Mouse (Mus musculus) myocyte (in vitro differentiated cells): ENCODE data around the gene Zfp800.
A peak's percentile ranks its signal among the peaks of the same experiment; 100 is the strongest.

Experiments
- E2F4 ChIP-seq: IDR thresholded peaks from one replicate; pipeline ENCODE4 v1.6.1; 2011; ENCODE audit warnings: mild to moderate bottlenecking, control low read depth, moderate library complexity; ENCODE audit not compliant: insufficient read depth
- MAX ChIP-seq: IDR thresholded peaks from one replicate; pipeline ENCODE4 v1.6.1; 2011; ENCODE audit warnings: low read depth, mild to moderate bottlenecking, control low read depth
- MYOD1 ChIP-seq, 3 experiments: IDR thresholded peaks; one replicate each; pipeline ENCODE4 v1.6.1; 2011; ENCODE audit warnings: control low read depth in 2 of 3, low read depth in 2 of 3, mild to moderate bottlenecking in 2 of 3, moderate library complexity in 1 of 3; ENCODE audit not compliant: insufficient read length in 2 of 3, control insufficient read depth in 1 of 3
- POLR2A ChIP-seq: IDR thresholded peaks from one replicate; pipeline ENCODE4 v1.6.1; 2011; ENCODE audit warnings: low read depth, mild to moderate bottlenecking, control low read depth, moderate library complexity; ENCODE audit not compliant: insufficient read length
- POLR2AphosphoS2 ChIP-seq: IDR thresholded peaks from one replicate; pipeline ENCODE4 v1.6.1; 2011; ENCODE audit warnings: low read depth, control low read depth; ENCODE audit not compliant: insufficient read length
- REST ChIP-seq: IDR thresholded peaks from one replicate; pipeline ENCODE4 v1.6.1; 2011; ENCODE audit warnings: mild to moderate bottlenecking, control low read depth, moderate library complexity; ENCODE audit not compliant: insufficient read depth, insufficient read length
- SRF ChIP-seq: IDR thresholded peaks from one replicate; pipeline ENCODE4 v1.6.1; 2011; ENCODE audit warnings: low read depth; ENCODE audit not compliant: control insufficient read depth, insufficient read length
- TCF12 ChIP-seq: IDR thresholded peaks from one replicate; pipeline ENCODE4 v1.6.1; 2011; ENCODE audit warnings: mild to moderate bottlenecking, control low read depth; ENCODE audit not compliant: poor library complexity, insufficient read depth, severe bottlenecking
- TCF3 ChIP-seq: IDR thresholded peaks from one replicate; pipeline ENCODE4 v1.6.1; 2011; ENCODE audit warnings: low read depth, control low read depth; ENCODE audit not compliant: insufficient read length
- USF1 ChIP-seq: IDR thresholded peaks from one replicate; pipeline ENCODE4 v1.6.1; 2011; ENCODE audit warnings: low read depth, mild to moderate bottlenecking, control low read depth, moderate library complexity

DNA sequence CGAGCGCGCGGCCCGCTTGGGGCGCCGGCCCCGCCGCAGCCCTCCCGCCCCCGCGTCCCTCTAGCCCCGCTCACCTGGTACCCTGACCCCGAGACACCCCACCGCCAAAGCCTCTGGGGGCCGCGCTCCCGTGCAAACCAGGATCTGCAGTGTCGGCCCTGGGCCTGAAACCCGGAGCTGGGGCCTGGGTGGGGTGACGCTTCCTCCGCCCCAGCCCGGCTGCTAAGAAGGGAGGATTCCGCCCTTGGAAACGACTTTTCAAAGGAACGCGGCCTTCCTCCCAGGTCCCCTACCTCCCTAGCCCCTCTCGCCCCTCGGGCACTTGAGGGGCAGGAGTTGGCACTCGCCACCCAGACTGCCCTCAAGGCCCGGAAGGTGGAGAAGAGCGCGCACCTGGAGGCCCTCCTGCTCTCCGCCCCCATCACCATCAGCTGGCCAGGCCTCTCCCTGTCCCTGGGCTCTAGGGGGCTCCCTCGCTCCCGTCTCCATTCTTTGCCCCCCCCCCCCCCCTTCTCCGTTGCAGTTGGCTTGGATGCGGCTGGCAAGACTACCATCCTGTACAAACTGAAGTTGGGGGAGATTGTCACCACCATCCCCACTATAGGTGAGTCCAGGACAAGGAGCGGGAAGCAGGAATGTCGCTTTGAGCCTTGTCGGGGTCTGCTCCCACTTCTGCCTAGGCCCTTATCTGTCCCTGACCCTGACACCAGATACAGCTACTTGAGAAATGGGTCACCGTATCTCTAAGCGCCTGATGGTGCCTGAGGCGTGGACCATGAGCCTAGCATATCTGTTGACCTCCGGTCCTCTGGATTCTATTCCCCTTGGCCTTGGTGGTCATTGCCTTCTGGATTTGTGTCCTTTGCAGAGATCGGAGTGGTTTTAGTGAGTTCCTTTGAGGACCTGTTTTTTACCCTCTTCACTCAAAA lies 26.2 kb upstream of the Zfp800 start:
- no peak for TF ChIP-seq USF1
- TF ChIP-seq E2F4: no peak
- no peak for TF ChIP-seq MAX
- TF ChIP-seq REST: no peak
- peak; percentile 18 for TF ChIP-seq POLR2A
- no peak for TF ChIP-seq TCF3
- peak in 1 of 3 experiments; percentile 1 for TF ChIP-seq MYOD1 (IDR thresholded peaks at IDR 0.05; ENCODE audit: control insufficient read depth in 1 of 3, insufficient read length in 2 of 3, low read depth in 2 of 3)
- TF ChIP-seq TCF12: no peak
- peak; percentile 16 for TF ChIP-seq POLR2AphosphoS2
- TF ChIP-seq SRF: no peak
